Mouse (Mus musculus): ENCODE data around the gene Trim12c. TPM values are rescaled to one million over a fixed set of nuclear protein-coding genes. Genes with fewer than 3 reads are reported as not detected.
"Not testable (repeated sequence)": the region's sequence is repeated elsewhere in the genome, so short reads cannot be mapped to it uniquely, and the experiment has no call there.

Trim12c gene
- 10 to 100 TPM; 20.9 to 73.1 (median 53.9) TPM for total RNA-seq (2018; cell fraction: chromatin; rRNA removed)
- total RNA-seq (2018; cell fraction: cytosol; rRNA removed) = 10 to 100 TPM; 24.3 to 60.1 (median 39.8) TPM
- total RNA-seq (2018; cell fraction: nucleus; rRNA removed) = 100 to 1,000 TPM in 4 of 26 experiments, 10 to 100 TPM in 22; 34.8 to 133 (median 72.1) TPM
- polyA plus RNA-seq (2018) = 23.2 to 52.7 TPM (median 27.6 TPM) in 3 replicates

DNA sequence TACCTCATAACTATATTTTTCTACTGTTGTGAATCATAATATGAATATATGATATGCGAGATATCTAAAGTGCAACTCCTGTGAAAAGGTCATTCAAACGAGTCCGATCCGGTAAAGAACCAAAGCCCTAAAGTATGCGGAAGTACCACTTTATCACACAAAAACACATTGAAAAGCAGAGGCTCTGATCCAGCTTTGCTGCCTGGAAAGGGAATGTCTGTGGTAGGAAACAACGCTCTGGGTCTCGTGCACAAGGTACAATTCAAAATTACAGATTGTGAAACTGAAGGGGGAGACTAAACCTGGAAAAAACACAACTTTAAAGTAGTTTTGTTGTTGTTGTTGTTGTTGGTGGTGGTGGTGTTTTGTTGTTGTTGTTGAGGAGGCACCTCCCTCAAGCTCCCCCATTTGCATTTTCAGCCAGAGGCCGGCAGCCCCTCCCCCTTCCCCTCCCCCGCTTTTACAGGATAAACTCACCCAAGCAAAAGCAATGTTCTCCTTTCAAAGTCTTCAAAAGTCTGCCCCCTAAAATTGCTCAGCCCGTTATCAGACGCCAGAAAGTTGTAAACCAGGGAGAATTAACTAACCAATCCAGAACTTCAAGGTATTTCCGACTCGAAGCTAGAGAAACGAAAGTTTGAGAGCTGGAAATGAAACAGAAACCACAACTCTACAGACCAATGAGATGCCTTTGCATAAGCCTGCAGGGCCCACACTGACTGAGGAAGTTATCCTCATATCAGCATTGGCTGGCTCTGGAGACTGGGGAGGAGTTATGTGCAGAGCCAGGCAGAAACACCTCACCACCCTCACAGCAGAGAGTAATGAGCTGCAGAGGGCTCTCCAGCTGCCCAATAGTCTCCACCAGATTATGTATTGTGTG is at the start of gene Trim12c:
Gene Trim12c, minus strand, starts transcription at position 646 of the 883 bp plus-strand sequence.
- Histone ChIP-seq H3K36me3 (ENCODE audit: inconsistent target) (peaks cover 5% of the 10 kb centered on the region; the same call in 1 of the 2 replicates), H3K4me3 (ENCODE audit: inconsistent target) (peak within 1 kb of the TSS; percentile 71), H3K79me2 (ENCODE audit: inconsistent target) (peaks cover 23% of the 10 kb centered on the region; the same call in 1 of the 2 replicates), H3K27ac (peak within 1 kb of the TSS; percentile 86)
- 0% methylated on average over 12 of the region's 14 CpGs for WGBS (ENCODE audit: missing documents)

DNA sequence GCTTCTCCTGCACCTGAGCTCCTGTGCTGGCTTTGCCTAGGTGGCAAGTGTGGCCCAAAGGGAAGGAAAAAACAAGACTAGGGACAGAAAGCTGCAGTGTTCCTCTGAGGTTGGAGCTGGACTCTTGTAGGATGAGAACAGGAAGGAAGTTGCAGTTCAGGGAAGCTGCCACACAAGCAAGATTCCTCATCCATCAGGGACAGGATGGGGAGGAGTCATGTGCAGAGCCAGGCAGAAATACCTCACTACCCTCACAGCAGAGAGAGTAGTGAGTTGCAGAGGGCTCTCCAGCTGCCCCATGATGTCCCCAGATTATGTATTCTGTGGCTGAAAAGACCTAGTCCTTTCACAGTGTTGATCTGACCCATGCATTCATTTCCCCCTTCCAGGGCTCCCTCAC is 48.0 kb upstream of the Trim12c start:
- no peaks in the 10 kb centered on the region for H3K36me3 ChIP-seq (ENCODE audit: inconsistent target)
- H3K79me2 ChIP-seq (ENCODE audit: inconsistent target) = peaks cover 42% of the 10 kb centered on the region
- H3K4me3 ChIP-seq (ENCODE audit: inconsistent target) = no peak overlapping the region; the same call in 1 of the 2 replicates
- peak overlapping the region; percentile 90 for H3K27ac ChIP-seq

- peak within 1 kb of the TSS; percentile 35 for H3K4me3 ChIP-seq (ENCODE audit: inconsistent target)
- H3K36me3 ChIP-seq (ENCODE audit: inconsistent target) = no peaks in the 10 kb centered on the region
- peaks cover 46% of the 10 kb centered on the region for H3K79me2 ChIP-seq (ENCODE audit: inconsistent target)
- 0% methylated on average over 1 of the region's 1 CpGs for WGBS (ENCODE audit: missing documents)
- peak within 1 kb of the TSS; percentile 90 for H3K27ac ChIP-seq
These were observed 47.5 kb upstream of the Trim12c start, which contains the start of gene Trim30c for GRCm38 (mm10) chr7:104400698-104401097. Gene Trim30c, minus strand, starts transcription at chr7:104400837.

DNA sequence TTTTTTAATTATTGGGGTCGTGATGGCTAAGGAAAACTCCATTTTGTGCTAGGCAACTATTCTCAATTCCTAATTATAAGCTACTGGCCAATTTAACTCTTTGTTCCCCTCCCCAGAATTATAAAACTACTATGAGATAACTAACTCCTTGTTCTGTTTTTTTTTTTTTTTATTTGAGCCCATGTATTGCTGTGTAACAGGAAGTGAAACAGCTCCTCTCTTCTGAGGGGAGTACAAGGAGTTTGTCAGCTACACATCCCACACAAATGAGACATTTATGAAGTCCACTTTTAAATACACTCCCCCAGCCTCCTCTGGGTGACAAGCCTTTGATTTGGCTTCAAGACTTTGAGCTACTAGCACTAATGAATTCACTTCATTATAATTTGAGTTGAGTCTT is 45.3 kb upstream of the Trim12c start:
- 31% methylated on average over 1 of the region's 1 CpGs for WGBS (ENCODE audit: missing documents)
- no peak overlapping the region for H3K27ac ChIP-seq
- H3K36me3 ChIP-seq (ENCODE audit: inconsistent target) = no peaks in the 10 kb centered on the region; the same call in 1 of the 2 replicates
- H3K79me2 ChIP-seq (ENCODE audit: inconsistent target) = peaks cover 68% of the 10 kb centered on the region
- H3K4me3 ChIP-seq (ENCODE audit: inconsistent target) = peak overlapping the region; percentile 35; the same call in 1 of the 2 replicates

DNA sequence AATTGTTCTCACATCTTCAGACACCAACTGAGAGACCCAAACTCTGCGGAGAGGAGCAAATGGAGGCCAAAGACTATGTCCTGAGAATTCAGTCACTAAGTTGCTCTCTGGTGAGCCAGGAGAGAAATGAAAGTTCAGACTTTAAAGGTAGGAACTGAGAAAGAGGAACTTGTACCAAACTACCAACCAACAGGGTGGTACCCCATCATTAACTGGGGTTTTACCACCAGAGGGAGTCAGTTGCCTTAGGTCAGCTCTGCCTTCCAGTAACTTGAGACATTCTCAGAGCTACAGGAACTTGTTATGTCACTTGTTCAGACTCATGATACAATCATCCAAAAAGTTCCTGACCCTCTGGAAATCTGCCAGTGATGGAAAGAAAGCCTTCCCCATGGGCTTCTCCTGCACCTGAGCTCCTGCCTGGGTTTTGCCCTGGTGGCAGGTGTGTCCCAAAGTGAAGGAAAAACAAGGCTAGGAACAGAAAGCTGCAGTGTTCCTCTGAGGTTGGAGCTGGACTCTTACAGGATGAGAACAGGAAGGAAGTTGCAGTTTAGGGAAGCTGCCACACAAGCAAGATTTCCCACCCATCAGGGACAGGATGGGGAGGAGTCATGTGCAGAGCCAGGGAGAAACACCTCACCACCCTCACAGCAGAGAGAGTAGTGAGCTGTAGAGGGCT is 16.7 kb upstream of the Trim12c start, which contains the start of gene Trim30b:
Gene Trim30b, minus strand, starts transcription at position 149 of the 679 bp plus-strand sequence.
- 9% methylated on average over 1 of the region's 1 CpGs for WGBS (ENCODE audit: missing documents)
- Histone ChIP-seq H3K4me3 (ENCODE audit: inconsistent target) (peak within 1 kb of the TSS; percentile 23), H3K27ac (peak within 1 kb of the TSS; percentile 84), H3K36me3 (ENCODE audit: inconsistent target) (no peaks in the 10 kb centered on the region), H3K79me2 (ENCODE audit: inconsistent target) (no peaks in the 10 kb centered on the region; the same call in 1 of the 2 replicates)

DNA sequence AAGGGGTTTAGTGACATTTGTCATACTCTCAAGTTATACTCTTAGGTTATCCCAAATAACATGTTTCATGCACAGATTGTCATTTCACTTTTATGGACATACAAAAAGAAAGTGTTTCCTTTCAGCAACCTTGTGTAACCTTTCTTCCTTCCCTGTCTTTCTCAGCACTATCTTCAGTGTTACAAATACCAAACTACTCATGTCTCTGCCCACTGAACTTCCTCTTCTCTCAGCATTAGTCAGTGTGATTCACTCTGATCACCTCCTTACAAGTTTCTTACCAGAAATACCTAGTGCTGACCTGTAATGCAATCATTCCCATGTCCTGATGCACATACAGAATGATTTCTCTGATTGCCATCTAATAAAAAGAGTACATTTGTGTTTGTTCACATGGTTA is 13.2 kb upstream of the Trim12c start:
- Histone ChIP-seq H3K36me3 (ENCODE audit: inconsistent target) (peaks cover 8% of the 10 kb centered on the region; the same call in 1 of the 2 replicates), H3K79me2 (ENCODE audit: inconsistent target) (no peaks in the 10 kb centered on the region; the same call in 1 of the 2 replicates), H3K4me3 (ENCODE audit: inconsistent target) (no peak overlapping the region), H3K27ac (no peak overlapping the region)

- Histone ChIP-seq H3K27ac (peak overlapping the region; percentile 86), H3K4me3 (ENCODE audit: inconsistent target) (no peak overlapping the region; the same call in 1 of the 2 replicates), H3K79me2 (ENCODE audit: inconsistent target) (peaks cover 23% of the 10 kb centered on the region; the same call in 1 of the 2 replicates), H3K36me3 (ENCODE audit: inconsistent target) (no peaks in the 10 kb centered on the region)
- WGBS (ENCODE audit: missing documents) = 64% methylated on average over 2 of the region's 2 CpGs
These were observed 422 bp upstream of the Trim12c start for GRCm38 (mm10) chr7:104353600-104353967.

DNA sequence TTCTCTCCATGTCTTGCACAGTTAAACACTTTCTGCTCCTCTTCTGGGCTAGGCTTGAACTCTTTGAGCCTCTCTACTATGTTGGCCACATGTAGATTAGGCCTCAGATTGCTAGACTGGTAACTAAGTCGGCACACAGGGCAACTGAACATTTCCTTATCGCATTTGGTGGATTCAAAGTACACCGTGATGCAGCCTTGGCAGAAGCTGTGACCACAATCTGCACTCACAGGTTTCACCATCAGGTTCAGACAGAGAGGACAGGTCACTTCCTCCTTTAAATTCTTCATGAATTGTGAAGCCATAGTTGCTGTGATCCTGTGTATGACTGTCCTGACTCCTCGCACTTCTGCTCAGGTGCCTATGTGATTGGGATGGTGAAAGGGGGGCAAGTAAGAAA is 5.1 kb downstream of the Trim12c start:
- not testable (repeated sequence) for H3K4me3 ChIP-seq (ENCODE audit: inconsistent target); H3K27ac ChIP-seq
- Histone ChIP-seq H3K79me2 (ENCODE audit: inconsistent target) (peaks cover 23% of the 10 kb centered on the region; the same call in 1 of the 2 replicates), H3K36me3 (ENCODE audit: inconsistent target) (peaks cover 31% of the 10 kb centered on the region)
- WGBS (ENCODE audit: missing documents) = 72% methylated on average over 4 of the region's 4 CpGs

DNA sequence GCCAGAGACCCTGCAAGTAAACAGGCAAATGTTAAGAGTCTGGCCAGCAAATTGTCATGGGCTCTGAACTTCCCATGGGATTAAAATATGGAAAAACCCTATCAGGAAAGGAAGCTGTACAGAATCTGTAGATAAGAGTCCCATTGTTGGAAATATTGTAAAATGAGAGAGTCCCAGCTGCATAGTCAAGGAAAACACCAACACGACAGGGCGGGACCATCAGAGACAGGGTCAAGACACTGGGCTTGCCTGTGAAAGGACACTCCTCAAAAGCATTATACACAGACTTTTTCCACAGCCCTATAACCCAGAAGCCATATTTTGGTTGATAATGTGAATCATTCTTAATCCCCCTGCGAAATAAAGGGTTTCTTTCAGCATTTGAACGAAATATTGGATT is 12.4 kb downstream of the Trim12c start:
- peaks cover 23% of the 10 kb centered on the region for H3K36me3 ChIP-seq (ENCODE audit: inconsistent target)
- H3K79me2 ChIP-seq (ENCODE audit: inconsistent target); H3K4me3 ChIP-seq (ENCODE audit: inconsistent target); H3K27ac ChIP-seq: not testable (repeated sequence)
- 90% methylated on average over 2 of the region's 4 CpGs for WGBS (ENCODE audit: missing documents)

GRCm38 (mm10) chr7:104335547-104335946 is 17.6 kb downstream of the Trim12c start:
- not testable (repeated sequence) for H3K79me2 ChIP-seq (ENCODE audit: inconsistent target); H3K27ac ChIP-seq; H3K36me3 ChIP-seq (ENCODE audit: inconsistent target); H3K4me3 ChIP-seq (ENCODE audit: inconsistent target)
- 83% methylated on average over 1 of the region's 3 CpGs for WGBS (ENCODE audit: missing documents)

DNA sequence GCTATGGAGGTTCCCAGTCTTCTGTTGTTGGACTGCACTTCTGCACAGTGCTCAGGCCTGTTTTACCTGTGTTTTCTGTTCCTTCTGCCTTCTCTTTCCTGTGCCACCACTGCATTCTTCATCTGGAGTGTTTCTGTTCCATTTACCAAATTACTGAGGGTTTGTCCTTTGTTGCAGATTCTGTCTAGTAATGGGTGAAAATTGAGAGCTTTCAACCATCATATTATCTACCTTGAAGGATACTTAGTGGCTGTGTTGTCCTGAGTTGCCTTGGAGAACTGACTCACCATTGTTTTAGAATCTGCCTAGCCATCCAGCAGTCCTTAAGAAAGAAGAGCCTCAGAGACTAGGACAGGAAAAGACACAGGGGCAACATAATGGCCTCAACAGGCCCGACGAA is 24.0 kb downstream of the Trim12c start, which contains the start of gene Trim34b:
Gene Trim34b, plus strand, starts transcription at position 301 of the 400 bp plus-strand sequence.
- H3K79me2 ChIP-seq (ENCODE audit: inconsistent target); H3K27ac ChIP-seq; H3K36me3 ChIP-seq (ENCODE audit: inconsistent target); H3K4me3 ChIP-seq (ENCODE audit: inconsistent target): not testable (repeated sequence)
- WGBS (ENCODE audit: missing documents) = 100% methylated on average over 2 of the region's 2 CpGs

DNA sequence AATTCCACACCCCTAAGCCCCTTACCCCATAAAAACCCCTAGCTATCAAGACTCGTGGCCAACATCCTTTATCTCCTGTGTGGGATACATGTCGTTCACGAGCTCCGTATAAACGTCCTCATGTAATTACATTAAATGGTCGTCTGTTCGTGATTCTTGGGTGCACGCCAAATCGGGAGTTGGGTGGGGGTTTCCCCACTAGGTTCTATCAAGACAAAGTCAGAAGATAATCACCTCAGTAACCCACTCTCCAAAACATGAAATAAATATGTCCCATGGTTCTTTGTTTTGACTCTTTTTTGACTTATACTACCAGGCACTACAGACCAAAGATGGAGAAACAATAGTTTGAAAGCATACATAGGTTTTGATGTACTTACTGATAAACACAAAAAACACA is 31.1 kb downstream of the Trim12c start:
- Histone ChIP-seq H3K36me3 (ENCODE audit: inconsistent target) (no peaks in the 10 kb centered on the region), H3K4me3 (ENCODE audit: inconsistent target) (no peak overlapping the region), H3K79me2 (ENCODE audit: inconsistent target) (no peaks in the 10 kb centered on the region), H3K27ac (no peak overlapping the region)
- WGBS (ENCODE audit: missing documents) = 92% methylated on average over 7 of the region's 9 CpGs

GRCm38 (mm10) chr7:104315369-104316080 is 37.6 kb downstream of the Trim12c start, which contains the start of gene Trim12a:
Gene Trim12a, minus strand, starts transcription at chr7:104315466.
- Histone ChIP-seq H3K79me2 (ENCODE audit: inconsistent target) (peaks cover 37% of the 10 kb centered on the region), H3K27ac (peak within 1 kb of the TSS; percentile 92), H3K4me3 (ENCODE audit: inconsistent target) (peak within 1 kb of the TSS; percentile 70)
- WGBS (ENCODE audit: missing documents) = 14% methylated on average over 3 of the region's 4 CpGs
- not testable (repeated sequence) for H3K36me3 ChIP-seq (ENCODE audit: inconsistent target)

DNA sequence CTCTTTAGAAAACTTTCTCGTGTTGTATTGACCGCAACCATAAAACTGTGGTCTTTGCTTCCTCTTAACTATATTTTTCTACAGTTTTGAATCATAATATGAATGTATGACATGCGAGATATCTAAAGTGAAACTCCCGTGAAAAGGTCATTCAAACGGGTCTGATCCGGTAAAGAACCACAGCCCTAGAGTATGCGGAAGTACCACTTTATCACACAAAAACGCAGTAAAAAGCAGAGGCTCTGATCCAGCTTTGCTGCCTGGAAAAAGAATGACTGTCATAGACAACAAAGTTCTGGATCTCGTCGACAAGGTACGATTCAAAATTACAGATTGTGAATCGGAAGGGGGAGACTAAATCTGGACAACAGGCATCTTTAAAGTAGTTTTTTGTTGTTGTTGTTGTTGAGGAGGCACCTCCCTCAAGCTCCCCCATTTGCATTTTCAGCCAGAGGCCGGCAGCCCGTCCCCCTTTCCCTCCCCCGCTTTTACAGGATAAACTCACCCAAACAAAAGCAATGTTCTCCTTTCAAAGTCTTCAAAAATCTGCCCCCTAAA is 38.3 kb downstream of the Trim12c start:
- 2% methylated on average over 15 of the region's 15 CpGs for WGBS (ENCODE audit: missing documents)
- H3K4me3 ChIP-seq (ENCODE audit: inconsistent target) = peak overlapping the region; percentile 70
- peak overlapping the region; percentile 92 for H3K27ac ChIP-seq
- H3K79me2 ChIP-seq (ENCODE audit: inconsistent target) = peaks cover 43% of the 10 kb centered on the region
- no peaks in the 10 kb centered on the region for H3K36me3 ChIP-seq (ENCODE audit: inconsistent target)
